Mouse (Mus musculus): ENCODE measurements at regions not wholly inside any gene's neighbourhood (a gene's known extent, or its start where the extent isn't known, plus 50 kb on each side); places are given as distances from the start of the nearest gene placed in this dataset.
"Not testable (repeated sequence)": the region's sequence is repeated elsewhere in the genome, so short reads cannot be mapped to it uniquely, and the experiment has no call there.

GRCm38 (mm10) chr17:85857705-85858472 lies 169.8 kb upstream of the Six2 start:
- Histone ChIP-seq H3K4me3 (peak overlapping the region; percentile 2; the same call in 1 of the 2 replicates), H3K4me1 (replicated peaks) (peaks cover 18% of the 10 kb centered on the region), H3K36me3 (no peaks in the 10 kb centered on the region), H3K27ac (no peak overlapping the region; the same call in 1 of the 2 replicates), H3K9me3 (no peaks in the 10 kb centered on the region), H3K27me3 (ENCODE audit: insufficient read depth, poor library complexity, severe bottlenecking) (peaks cover 7% of the 10 kb centered on the region)
- WGBS = 45% methylated on average over 22 of the region's 22 CpGs
- DNase-seq (ENCODE audit: low spot score) = peak; percentile 60

- peaks cover 18% of the 10 kb centered on the region for H3K4me1 ChIP-seq (replicated peaks)
- H3K36me3 ChIP-seq; DNase-seq (ENCODE audit: low spot score); H3K9me3 ChIP-seq; H3K4me3 ChIP-seq; H3K27ac ChIP-seq; H3K27me3 ChIP-seq (ENCODE audit: insufficient read depth, poor library complexity, severe bottlenecking): not testable (repeated sequence)
- 24% methylated on average over 4 of the region's 5 CpGs for WGBS
Measured at GRCm38 (mm10) chr17:85856894-85857293, 168.8 kb upstream of the Six2 start.

- 85% methylated on average over 5 of the region's 5 CpGs for WGBS
- no peak for DNase-seq (ENCODE audit: low spot score)
- Histone ChIP-seq H3K27ac (no peak overlapping the region), H3K9me3 (no peaks in the 10 kb centered on the region), H3K27me3 (ENCODE audit: insufficient read depth, poor library complexity, severe bottlenecking) (0 out of 2 replicates have a peak, but pooled peaks cover 6% of the 10 kb centered on the region), H3K4me1 (replicated peaks) (peaks cover 9% of the 10 kb centered on the region; the same call in 1 of the 2 replicates), H3K4me3 (no peak overlapping the region), H3K36me3 (no peaks in the 10 kb centered on the region)
Measured at GRCm38 (mm10) chr17:85853156-85853555, 165.1 kb upstream of the Six2 start.

GRCm38 (mm10) chr17:85848526-85848925 lies 160.5 kb upstream of the Six2 start:
- no peak for DNase-seq (ENCODE audit: low spot score)
- Histone ChIP-seq H3K27ac (no peak overlapping the region), H3K4me1 (replicated peaks) (peaks cover 9% of the 10 kb centered on the region), H3K9me3 (no peaks in the 10 kb centered on the region), H3K4me3 (no peak overlapping the region), H3K36me3 (no peaks in the 10 kb centered on the region), H3K27me3 (ENCODE audit: insufficient read depth, poor library complexity, severe bottlenecking) (0 out of 2 replicates have a peak, but pooled peaks cover 6% of the 10 kb centered on the region)
- 89% methylated on average over 3 of the region's 3 CpGs for WGBS

- peak; percentile 29 for DNase-seq (ENCODE audit: low spot score)
- peaks cover 9% of the 10 kb centered on the region for H3K4me1 ChIP-seq (replicated peaks)
- no peaks in the 10 kb centered on the region for H3K9me3 ChIP-seq
- H3K4me3 ChIP-seq = no peak overlapping the region
- H3K36me3 ChIP-seq = no peaks in the 10 kb centered on the region
- H3K27me3 ChIP-seq (ENCODE audit: insufficient read depth, poor library complexity, severe bottlenecking) = 0 out of 2 replicates have a peak, but pooled peaks cover 6% of the 10 kb centered on the region
- no peak overlapping the region for H3K27ac ChIP-seq
- 70% methylated on average over 7 of the region's 7 CpGs for WGBS
Measured at GRCm38 (mm10) chr17:85847756-85848155, 159.7 kb upstream of the Six2 start.

- H3K9me3 ChIP-seq = no peaks in the 10 kb centered on the region
- DNase-seq (ENCODE audit: low spot score) = no peak
- H3K4me1 ChIP-seq (replicated peaks) = peaks cover 9% of the 10 kb centered on the region
- no peak overlapping the region for H3K4me3 ChIP-seq
- no peaks in the 10 kb centered on the region for H3K27me3 ChIP-seq (ENCODE audit: insufficient read depth, poor library complexity, severe bottlenecking)
- 66% methylated on average over 6 of the region's 6 CpGs for WGBS
- H3K36me3 ChIP-seq = no peaks in the 10 kb centered on the region
- H3K27ac ChIP-seq = no peak overlapping the region
Measured at GRCm38 (mm10) chr17:85845059-85845458, 157.0 kb upstream of the Six2 start.

- peaks cover 9% of the 10 kb centered on the region for H3K4me1 ChIP-seq (replicated peaks)
- H3K4me3 ChIP-seq = no peak overlapping the region
- no peaks in the 10 kb centered on the region for H3K27me3 ChIP-seq (ENCODE audit: insufficient read depth, poor library complexity, severe bottlenecking)
- no peaks in the 10 kb centered on the region for H3K9me3 ChIP-seq
- no peak for DNase-seq (ENCODE audit: low spot score)
- WGBS = 93% methylated on average over 13 of the region's 13 CpGs
- no peak overlapping the region for H3K27ac ChIP-seq
- H3K36me3 ChIP-seq = no peaks in the 10 kb centered on the region
Measured at GRCm38 (mm10) chr17:85844486-85844885, 156.4 kb upstream of the Six2 start.

GRCm38 (mm10) chr17:85823036-85823435 lies 135.0 kb upstream of the Six2 start:
- Histone ChIP-seq H3K27ac (no peak overlapping the region), H3K36me3 (no peaks in the 10 kb centered on the region), H3K4me1 (replicated peaks) (peaks cover 1% of the 10 kb centered on the region; the same call in 1 of the 2 replicates), H3K4me3 (no peak overlapping the region), H3K27me3 (ENCODE audit: insufficient read depth, poor library complexity, severe bottlenecking) (no peaks in the 10 kb centered on the region), H3K9me3 (no peaks in the 10 kb centered on the region)
- WGBS = 87% methylated on average over 19 of the region's 19 CpGs
- no peak for DNase-seq (ENCODE audit: low spot score)

- 80% methylated on average over 4 of the region's 4 CpGs for WGBS
- no peak for DNase-seq (ENCODE audit: low spot score)
- no peak overlapping the region for H3K4me3 ChIP-seq
- H3K9me3 ChIP-seq = no peaks in the 10 kb centered on the region
- H3K36me3 ChIP-seq = no peaks in the 10 kb centered on the region
- peaks cover 6% of the 10 kb centered on the region; the same call in 1 of the 2 replicates for H3K4me1 ChIP-seq (replicated peaks)
- H3K27me3 ChIP-seq (ENCODE audit: insufficient read depth, poor library complexity, severe bottlenecking) = no peaks in the 10 kb centered on the region
- no peak overlapping the region for H3K27ac ChIP-seq
Measured at GRCm38 (mm10) chr17:85821861-85822260, 133.8 kb upstream of the Six2 start.

GRCm38 (mm10) chr17:85818098-85818855 lies 130.2 kb upstream of the Six2 start:
- H3K4me3 ChIP-seq = no peak overlapping the region
- no peak for DNase-seq (ENCODE audit: low spot score)
- H3K27ac ChIP-seq = no peak overlapping the region
- no peaks in the 10 kb centered on the region for H3K9me3 ChIP-seq
- 88% methylated on average over 17 of the region's 17 CpGs for WGBS
- 0 out of 2 replicates have a peak, but pooled peaks cover 6% of the 10 kb centered on the region for H3K4me1 ChIP-seq (replicated peaks)
- H3K27me3 ChIP-seq (ENCODE audit: insufficient read depth, poor library complexity, severe bottlenecking) = no peaks in the 10 kb centered on the region
- H3K36me3 ChIP-seq = no peaks in the 10 kb centered on the region

GRCm38 (mm10) chr17:85816521-85816920 lies 128.4 kb upstream of the Six2 start:
- WGBS = 95% methylated on average over 8 of the region's 8 CpGs
- no peak overlapping the region for H3K27ac ChIP-seq
- H3K27me3 ChIP-seq (ENCODE audit: insufficient read depth, poor library complexity, severe bottlenecking) = peaks cover 4% of the 10 kb centered on the region; the same call in 1 of the 2 replicates
- no peak for DNase-seq (ENCODE audit: low spot score)
- H3K4me3 ChIP-seq = no peak overlapping the region
- no peaks in the 10 kb centered on the region for H3K36me3 ChIP-seq
- no peaks in the 10 kb centered on the region for H3K9me3 ChIP-seq
- 0 out of 2 replicates have a peak, but pooled peaks cover 6% of the 10 kb centered on the region for H3K4me1 ChIP-seq (replicated peaks)

GRCm38 (mm10) chr17:85816056-85816455 lies 128.0 kb upstream of the Six2 start:
- DNase-seq (ENCODE audit: low spot score) = no peak
- no peak overlapping the region for H3K27ac ChIP-seq
- no peak overlapping the region for H3K4me3 ChIP-seq
- WGBS = 89% methylated on average over 8 of the region's 8 CpGs
- 0 out of 2 replicates have a peak, but pooled peaks cover 6% of the 10 kb centered on the region for H3K4me1 ChIP-seq (replicated peaks)
- H3K27me3 ChIP-seq (ENCODE audit: insufficient read depth, poor library complexity, severe bottlenecking) = peaks cover 4% of the 10 kb centered on the region
- no peaks in the 10 kb centered on the region for H3K9me3 ChIP-seq
- no peaks in the 10 kb centered on the region for H3K36me3 ChIP-seq

- H3K4me3 ChIP-seq = no peak overlapping the region
- no peaks in the 10 kb centered on the region for H3K36me3 ChIP-seq
- H3K27ac ChIP-seq = no peak overlapping the region
- H3K4me1 ChIP-seq (replicated peaks) = peaks cover 9% of the 10 kb centered on the region
- DNase-seq (ENCODE audit: low spot score) = no peak
- no peaks in the 10 kb centered on the region for H3K9me3 ChIP-seq
- WGBS = 67% methylated on average over 5 of the region's 5 CpGs
- peaks cover 67% of the 10 kb centered on the region for H3K27me3 ChIP-seq (ENCODE audit: insufficient read depth, poor library complexity, severe bottlenecking)
Measured at GRCm38 (mm10) chr17:85808580-85808979, 120.5 kb upstream of the Six2 start.

Measured in hindbrain, embryonic 10.5 days (tissue).